Mouse (Mus musculus) C2C12 (cell line): Measurements from ENCODE around the gene Tenm1. TPM values are rescaled to one million over a fixed set of nuclear protein-coding genes. Genes with fewer than 3 reads are reported as not detected.
A peak's percentile ranks its signal among the peaks of the same experiment; 100 is the strongest.

ENCODE experiments used
- H3K27me3 ChIP-seq: one replicate; pipeline ENCODE4 v1.6.1; 2011; ENCODE audit not compliant: control insufficient read depth, insufficient read depth, insufficient read length
- H3K36me3 ChIP-seq: one replicate; pipeline ENCODE4 v1.6.1; 2011; ENCODE audit not compliant: control insufficient read depth, insufficient read depth
- H3K4me3 ChIP-seq: one replicate; pipeline ENCODE4 v1.5.1; 2011; ENCODE audit warnings: mild to moderate bottlenecking, control low read depth; ENCODE audit not compliant: poor library complexity, insufficient read depth, severe bottlenecking
- H3K79me2 ChIP-seq: one replicate; pipeline ENCODE4 v1.6.1; 2011; ENCODE audit not compliant: control insufficient read depth, insufficient read depth
- H3K79me3 ChIP-seq: one replicate; pipeline ENCODE4 v1.6.1; 2011; ENCODE audit warnings: low read depth, control low read depth
- H3ac ChIP-seq: one replicate; pipeline ENCODE3; 2011; ENCODE audit warnings: low read depth; ENCODE audit not compliant: control insufficient read depth, insufficient read length
- CEBPB ChIP-seq: IDR thresholded peaks from one replicate; pipeline ENCODE4 v1.6.1; 2011; ENCODE audit warnings: low read depth, mild to moderate bottlenecking, control low read depth, moderate library complexity
- CTCF ChIP-seq: IDR thresholded peaks from one replicate; pipeline ENCODE4 v1.5.1; 2011; ENCODE audit not compliant: control insufficient read depth, insufficient read depth, insufficient read length
- FOSL1 ChIP-seq: IDR thresholded peaks from one replicate; pipeline ENCODE4 v1.8.0; 2011; ENCODE audit warnings: mild to moderate bottlenecking, low read length; ENCODE audit not compliant: poor library complexity, insufficient read depth, severe bottlenecking
- MAX ChIP-seq: IDR thresholded peaks from one replicate; pipeline ENCODE4 v1.6.1; 2011; ENCODE audit warnings: mild to moderate bottlenecking, control low read depth
- MYOD1 ChIP-seq: IDR thresholded peaks from one replicate; pipeline ENCODE4 v1.6.1; 2011; ENCODE audit warnings: low read depth; ENCODE audit not compliant: control insufficient read depth, insufficient read length
- MYOG ChIP-seq: IDR thresholded peaks from one replicate; pipeline ENCODE4 v1.6.1; 2011; ENCODE audit not compliant: control insufficient read depth, insufficient read length; ENCODE audit errors: extremely low read depth
- USF1 ChIP-seq: IDR thresholded peaks from one replicate; pipeline ENCODE4 v1.6.1; 2011; ENCODE audit warnings: low read depth, mild to moderate bottlenecking, control low read depth, moderate library complexity
- polyA plus RNA-seq: library from polyadenylated mRNA; unstranded; fragments of >200 nt; fragmentation: generic; extraction: Trizol; gene quantifications from one replicate; pipeline ENCODE4 v1.2.1, GENCODE M21; 2012; ENCODE audit warnings: missing spikeins

The Tenm1 gene
- polyA plus RNA-seq, 1 experiment: not detected

- H3K79me2 ChIP-seq: no peaks in the 10 kb centered on the region
- no peaks in the 10 kb centered on the region for H3K27me3 ChIP-seq
- no peak for TF ChIP-seq MYOG
- TF ChIP-seq MAX: no peak
- TF ChIP-seq USF1: no peak
- TF ChIP-seq CEBPB: no peak
- TF ChIP-seq FOSL1: no peak
- no peak for TF ChIP-seq CTCF
- no peak for TF ChIP-seq MYOD1
- H3K36me3 ChIP-seq: no peaks in the 10 kb centered on the region
- H3K4me3 ChIP-seq: no peak overlapping the region
- H3ac ChIP-seq: no peak overlapping the region
- no peaks in the 10 kb centered on the region for H3K79me3 ChIP-seq
These were observed 870.2 kb downstream of the Tenm1 start for GRCm38 (mm10) chrX:42558683-42559082.

GRCm38 (mm10) chrX:42557284-42557683, 871.6 kb downstream of the Tenm1 start:
- TF ChIP-seq CEBPB: no peak
- TF ChIP-seq FOSL1: no peak
- TF ChIP-seq MAX: no peak
- TF ChIP-seq MYOG: no peak
- TF ChIP-seq USF1: no peak
- TF ChIP-seq CTCF: no peak
- no peak for TF ChIP-seq MYOD1
- Histone ChIP-seq H3ac (no peak overlapping the region), H3K36me3 (no peaks in the 10 kb centered on the region), H3K27me3 (no peaks in the 10 kb centered on the region), H3K79me3 (no peaks in the 10 kb centered on the region), H3K4me3 (no peak overlapping the region), H3K79me2 (no peaks in the 10 kb centered on the region)

- Histone ChIP-seq H3K36me3 (no peaks in the 10 kb centered on the region), H3K27me3 (no peaks in the 10 kb centered on the region), H3K79me3 (no peaks in the 10 kb centered on the region), H3K79me2 (no peaks in the 10 kb centered on the region), H3K4me3 (no peak overlapping the region), H3ac (no peak overlapping the region)
- TF ChIP-seq MAX: no peak
- TF ChIP-seq CTCF: no peak
- TF ChIP-seq CEBPB: no peak
- TF ChIP-seq USF1: no peak
- TF ChIP-seq FOSL1: no peak
- TF ChIP-seq MYOD1: no peak
- TF ChIP-seq MYOG: no peak
These were observed 880.4 kb downstream of the Tenm1 start for GRCm38 (mm10) chrX:42548513-42548912.

- H3K27me3 ChIP-seq: no peaks in the 10 kb centered on the region
- H3K79me3 ChIP-seq: no peaks in the 10 kb centered on the region
- H3K4me3 ChIP-seq: no peak overlapping the region
- H3K79me2 ChIP-seq: no peaks in the 10 kb centered on the region
- H3K36me3 ChIP-seq: no peaks in the 10 kb centered on the region
- no peak overlapping the region for H3ac ChIP-seq
- TF ChIP-seq FOSL1 (no peak), MAX (no peak), CTCF (no peak), MYOG (no peak), CEBPB (no peak), MYOD1 (no peak), USF1 (no peak)
These were observed 883.9 kb downstream of the Tenm1 start for GRCm38 (mm10) chrX:42545076-42545475.

GRCm38 (mm10) chrX:42540756-42541053, 888.2 kb downstream of the Tenm1 start:
- peak overlapping the region; percentile 14 for H3K4me3 ChIP-seq
- H3ac ChIP-seq: no peak overlapping the region
- H3K79me3 ChIP-seq: no peaks in the 10 kb centered on the region
- no peaks in the 10 kb centered on the region for H3K79me2 ChIP-seq
- TF ChIP-seq MAX (no peak), MYOD1 (no peak), CEBPB (no peak), MYOG (no peak), FOSL1 (no peak), USF1 (no peak), CTCF (no peak)
- no peaks in the 10 kb centered on the region for H3K36me3 ChIP-seq
- no peaks in the 10 kb centered on the region for H3K27me3 ChIP-seq

GRCm38 (mm10) chrX:42540030-42540755, 888.7 kb downstream of the Tenm1 start:
- Histone ChIP-seq H3K36me3 (no peaks in the 10 kb centered on the region), H3K79me3 (no peaks in the 10 kb centered on the region), H3K79me2 (no peaks in the 10 kb centered on the region), H3K27me3 (no peaks in the 10 kb centered on the region), H3K4me3 (peak overlapping the region; percentile 14), H3ac (no peak overlapping the region)
- TF ChIP-seq CTCF: no peak
- no peak for TF ChIP-seq USF1
- TF ChIP-seq MYOD1: no peak
- TF ChIP-seq MAX: no peak
- TF ChIP-seq MYOG: no peak
- no peak for TF ChIP-seq FOSL1
- TF ChIP-seq CEBPB: no peak
